Mouse (Mus musculus) stomach, postnatal 0 days (tissue): ENCODE data around the gene Hoxa5. TPM values are rescaled to one million over a fixed set of nuclear protein-coding genes. Genes with fewer than 3 reads are reported as not detected.

Experiments used
- ATAC-seq: fragments of 200-750 bp; cut with Nextera tagmentation; 2 replicates; pipeline ENCODE4 v1.8.0; 2017; ENCODE audit not compliant: low FRiP score, low TSS enrichment
- DNase-seq: peaks from one replicate; pipeline ENCODE4 v3.0.0-alpha.2; 2016; ENCODE audit warnings: low spot score
- H3K27ac ChIP-seq: fragments of 300-500 bp; sonication (generic); replicated peaks from 2 replicates; pipeline ENCODE4 v1.5.1; 2014; ENCODE audit warnings: mild to moderate bottlenecking, control low read depth
- H3K27me3 ChIP-seq: fragments of 300-500 bp; sonication (generic); 2 replicates; pipeline ENCODE4 v1.6.1; 2014; ENCODE audit warnings: low read length; ENCODE audit not compliant: control insufficient read depth, insufficient read depth
- H3K36me3 ChIP-seq: fragments of 300-500 bp; sonication (generic); 2 replicates; pipeline ENCODE4 v1.6.1; 2014; ENCODE audit warnings: low read length, mixed read lengths; ENCODE audit not compliant: control insufficient read depth, insufficient read depth
- H3K4me1 ChIP-seq: fragments of 300-500 bp; sonication (generic); replicated peaks from 2 replicates; pipeline ENCODE4 v1.6.1; 2014; ENCODE audit warnings: antibody characterized with exemption; ENCODE audit not compliant: control insufficient read depth, insufficient read depth
- H3K4me2 ChIP-seq: fragments of 300-500 bp; sonication (generic); replicated peaks from 2 replicates; pipeline ENCODE4 v1.6.1; 2014; ENCODE audit warnings: low read depth, mild to moderate bottlenecking, control low read depth, moderate library complexity
- H3K4me3 ChIP-seq: fragments of 300-500 bp; sonication (generic); 2 replicates; pipeline ENCODE4 v1.5.1; 2014; ENCODE audit warnings: low read depth, low read length, control low read depth
- H3K9ac ChIP-seq: fragments of 300-500 bp; sonication (generic); 2 replicates; pipeline ENCODE4 v1.6.1; 2014; ENCODE audit warnings: mild to moderate bottlenecking, low read length, control low read depth, mixed read lengths
- H3K9me3 ChIP-seq: fragments of 300-500 bp; sonication (generic); 2 replicates; pipeline ENCODE4 v1.6.1; 2016; ENCODE audit warnings: low read length; ENCODE audit not compliant: control insufficient read depth
- CTCF ChIP-seq: IDR thresholded peaks from 2 replicates; pipeline ENCODE4 v1.5.1; 2016; ENCODE audit warnings: antibody characterized with exemption, low read depth, mild to moderate bottlenecking, moderate library complexity
- EP300 ChIP-seq: optimal IDR thresholded peaks from 2 replicates; pipeline ENCODE3; 2016; ENCODE audit warnings: antibody characterized with exemption
- WGBS: fragments of 180-500 bp; shearing (Covaris S2); extraction: QIAGEN DNeasy Blood & Tissue Kit; methylation state at CpG from one replicate; pipeline ENCODE4 v1.1.7; 2014; 5-methylcytosine and 5-hydroxymethylcytosine counted together
- polyA plus RNA-seq: library from polyadenylated mRNA; unstranded; fragments of >200 nt; fragmentation: Nextera tagmentation; extraction: Ambion mirVana; gene quantifications from 2 replicates; pipeline ENCODE4 v1.2.1, GENCODE M21; 2015

The Hoxa5 gene
- polyA plus RNA-seq, 1 experiment from 2014 or later: 8.4 TPM

- ATAC-seq: no peak
- TF ChIP-seq CTCF: peak; percentile 60
- no peak for TF ChIP-seq EP300
- Histone ChIP-seq H3K36me3 (no peaks in the 10 kb centered on the region), H3K4me1 (peaks cover 3% of the 10 kb centered on the region; the same call in 1 of the 2 replicates), H3K27ac (no peak overlapping the region), H3K4me3 (no peak overlapping the region), H3K9me3 (no peaks in the 10 kb centered on the region), H3K27me3 (peaks cover 2% of the 10 kb centered on the region; the same call in 1 of the 2 replicates), H3K9ac (no peak overlapping the region), H3K4me2 (no peak overlapping the region)
- no peak for DNase-seq
- 67% methylated on average over 1 of the region's 1 CpGs for WGBS
These were observed 17.9 kb downstream of the Hoxa5 start for GRCm38 (mm10) chr6:52186500-52186899.

- DNase-seq: no peak
- no peak overlapping the region for H3K27ac ChIP-seq
- no peak for ATAC-seq
- peaks cover 2% of the 10 kb centered on the region; the same call in 1 of the 2 replicates for H3K27me3 ChIP-seq
- WGBS: 45% methylated on average over 3 of the region's 3 CpGs
- H3K9ac ChIP-seq: no peak overlapping the region
- H3K36me3 ChIP-seq: no peaks in the 10 kb centered on the region
- H3K9me3 ChIP-seq: no peaks in the 10 kb centered on the region
- H3K4me1 ChIP-seq: peaks cover 3% of the 10 kb centered on the region; the same call in 1 of the 2 replicates
- TF ChIP-seq EP300 (no peak), CTCF (no peak)
- H3K4me2 ChIP-seq: peak overlapping the region; percentile 1; the same call in 1 of the 2 replicates
- no peak overlapping the region for H3K4me3 ChIP-seq
These were observed 18.6 kb downstream of the Hoxa5 start for GRCm38 (mm10) chr6:52185834-52186233.

DNA sequence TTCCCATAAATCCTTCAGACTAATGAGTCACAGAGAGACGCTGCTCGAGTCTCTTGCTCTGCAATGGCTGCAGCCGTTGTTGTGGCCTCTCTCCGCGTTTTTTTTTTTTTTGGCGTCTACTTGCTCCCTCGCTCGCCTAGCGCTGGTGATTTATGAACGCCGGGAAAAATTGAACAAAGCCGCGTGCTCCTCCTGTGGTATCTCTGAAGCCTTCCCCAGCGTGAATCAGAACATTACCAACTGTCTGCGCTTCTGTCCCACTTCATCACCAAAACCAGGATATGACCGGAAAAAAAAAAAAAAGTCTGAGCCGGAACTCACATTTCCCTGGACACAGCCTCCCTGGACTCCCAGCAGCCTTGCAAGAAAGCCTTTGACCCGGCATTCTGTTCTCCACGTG is 19.2 kb downstream of the Hoxa5 start:
- peak overlapping the region; percentile 34; the same call in 1 of the 2 replicates for H3K4me2 ChIP-seq
- TF ChIP-seq EP300 (no peak), CTCF (no peak)
- ATAC-seq: no peak
- 0 out of 2 replicates have a peak overlapping the region, but pooled peaks have one; percentile 35 for H3K27ac ChIP-seq
- H3K4me1 ChIP-seq: peaks cover 3% of the 10 kb centered on the region; the same call in 1 of the 2 replicates
- peaks cover 2% of the 10 kb centered on the region; the same call in 1 of the 2 replicates for H3K27me3 ChIP-seq
- peak overlapping the region; percentile 18; the same call in 1 of the 2 replicates for H3K9ac ChIP-seq
- 0 out of 2 replicates have a peak overlapping the region, but pooled peaks have one; percentile 17 for H3K4me3 ChIP-seq
- no peak for DNase-seq
- no peaks in the 10 kb centered on the region for H3K36me3 ChIP-seq
- H3K9me3 ChIP-seq: no peaks in the 10 kb centered on the region
- 3% methylated on average over 19 of the region's 19 CpGs for WGBS

- H3K27me3 ChIP-seq: peaks cover 2% of the 10 kb centered on the region; the same call in 1 of the 2 replicates
- peaks cover 3% of the 10 kb centered on the region; the same call in 1 of the 2 replicates for H3K4me1 ChIP-seq
- H3K9me3 ChIP-seq: no peaks in the 10 kb centered on the region
- H3K9ac ChIP-seq: no peak overlapping the region
- TF ChIP-seq EP300 (no peak), CTCF (no peak)
- peak overlapping the region; percentile 34 for H3K4me2 ChIP-seq
- no peaks in the 10 kb centered on the region for H3K36me3 ChIP-seq
- 27% methylated on average over 6 of the region's 6 CpGs for WGBS
- DNase-seq (no peak), ATAC-seq (no peak)
- peak overlapping the region; percentile 17; the same call in 1 of the 2 replicates for H3K4me3 ChIP-seq
- H3K27ac ChIP-seq: peak overlapping the region; percentile 61
These were observed 19.7 kb downstream of the Hoxa5 start for GRCm38 (mm10) chr6:52184668-52185067.

- Histone ChIP-seq H3K4me1 (peaks cover 3% of the 10 kb centered on the region; the same call in 1 of the 2 replicates), H3K27me3 (peaks cover 2% of the 10 kb centered on the region; the same call in 1 of the 2 replicates), H3K4me2 (peak overlapping the region; percentile 23; the same call in 1 of the 2 replicates), H3K9me3 (no peaks in the 10 kb centered on the region), H3K4me3 (no peak overlapping the region), H3K27ac (peak overlapping the region; percentile 75), H3K36me3 (no peaks in the 10 kb centered on the region), H3K9ac (no peak overlapping the region)
- DNase-seq (no peak), ATAC-seq (no peak)
- 20% methylated on average over 10 of the region's 10 CpGs for WGBS
- no peak for TF ChIP-seq EP300
- no peak for TF ChIP-seq CTCF
These were observed 20.9 kb downstream of the Hoxa5 start for GRCm38 (mm10) chr6:52183311-52184080.
